In the genomic region with DNA sequence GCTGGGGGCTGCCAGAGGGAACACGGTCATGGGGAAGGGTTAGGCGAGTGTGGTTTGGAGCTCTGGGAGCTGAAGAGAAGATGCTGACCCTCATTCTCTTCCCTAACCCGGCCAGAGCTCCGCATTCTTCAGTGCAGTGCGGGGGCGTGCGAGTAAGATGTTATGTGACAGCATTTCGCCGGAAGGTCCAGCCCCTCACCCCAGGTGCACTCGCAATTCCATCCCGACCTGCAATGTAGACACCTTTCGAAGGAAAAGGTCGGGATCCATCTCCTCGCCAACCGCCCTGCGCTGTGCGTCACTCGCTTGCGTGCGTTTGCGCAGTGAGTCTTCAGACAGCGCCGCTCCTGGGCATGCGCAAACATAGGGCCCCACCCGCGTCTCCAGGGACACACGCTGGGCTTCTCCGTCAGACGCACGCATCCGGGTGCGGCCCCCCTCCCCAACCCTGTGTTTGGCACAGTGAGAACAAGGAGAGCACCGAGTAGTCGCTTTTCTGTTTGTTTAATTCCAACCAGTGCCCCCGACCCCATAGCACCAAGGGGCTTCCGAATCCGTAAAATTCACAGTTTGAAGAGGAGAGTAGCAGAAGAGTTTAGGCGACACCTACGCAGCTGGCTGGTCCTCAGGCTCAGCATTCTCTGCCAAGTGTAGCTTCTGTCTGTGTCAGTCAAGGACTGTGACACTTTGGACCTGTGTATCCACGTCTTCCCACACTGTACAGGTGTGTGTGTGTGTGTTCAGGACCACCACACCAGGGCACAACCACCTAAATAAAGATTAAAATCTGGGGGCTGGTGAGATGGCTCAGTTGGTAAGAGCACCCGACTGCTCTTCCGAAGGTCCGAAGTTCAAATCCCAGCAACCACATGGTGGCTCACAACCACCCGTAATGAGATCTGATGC, we compare ENCODE assay signal across 8 mouse cellular contexts. TPM values are rescaled to one million over a fixed set of nuclear protein-coding genes. Genes with fewer than 3 reads are reported as not detected.
DNase-seq lines count a peak whose midpoint lies in the region; ATAC-seq and TF ChIP-seq lines count a peak whose summit lies in the region.

Gene Iqcc, minus strand, starts transcription at position 314 of the 906 bp plus-strand sequence.

- peak; percentile 89 for DNase-seq in c-Kit-positive CD71-positive TER-119-positive erythroid progenitor cells, embryonic 14.5 days (ENCODE audit: low spot score)
- DNase-seq in heart, postnatal 10 days = peak; percentile 97 to 98
- DNase-seq in layer of hippocampus, adult 11-12 months (ENCODE audit: low spot score) = peak; percentile 97
- DNase-seq in lung, adult 18-20 months = peak; percentile 96 to 97
- peak; percentile 94 for DNase-seq in testis, postnatal 14 days (ENCODE audit: low spot score)

- peak within 1 kb of the TSS; percentile 84 for H3K4me3 ChIP-seq in E14TG2a.4 (replicated peaks; ENCODE audit: low read length)
- peak within 1 kb of the TSS; percentile 64 for H3K4me3 ChIP-seq in forebrain, embryonic 13.5 days
- peak within 1 kb of the TSS; percentile 66 for H3K4me3 ChIP-seq in neural tube, embryonic 15.5 days (replicated peaks)

- peak within 1 kb of the TSS; percentile 93 for H3K9ac ChIP-seq in forebrain, embryonic 13.5 days
- peak within 1 kb of the TSS; percentile 85 for H3K9ac ChIP-seq in neural tube, embryonic 15.5 days (replicated peaks)

- no peaks in the 10 kb centered on the region for H3K27me3 ChIP-seq in E14TG2a.4 (ENCODE audit: insufficient read depth, low read length)
- no peaks in the 10 kb centered on the region for H3K27me3 ChIP-seq in forebrain, embryonic 13.5 days
- H3K27me3 ChIP-seq in neural tube, embryonic 15.5 days (replicated peaks) = no peaks in the 10 kb centered on the region

- intact Hi-C loops in heart, postnatal 10 days (cut with DNase I) = no loop called here

- ATAC-seq in forebrain, embryonic 13.5 days = peak; percentile 91
- peak; percentile 90 for ATAC-seq in neural tube, embryonic 15.5 days (ENCODE audit: low FRiP score)

- no peaks in the 10 kb centered on the region for H3K9me3 ChIP-seq in E14TG2a.4 (ENCODE audit: low read length)
- no peaks in the 10 kb centered on the region for H3K9me3 ChIP-seq in forebrain, embryonic 13.5 days (replicated peaks)
- H3K9me3 ChIP-seq in neural tube, embryonic 15.5 days (replicated peaks) = no peaks in the 10 kb centered on the region

- peaks cover 22% of the 10 kb centered on the region for H3K36me3 ChIP-seq in E14TG2a.4 (ENCODE audit: insufficient read depth, low read length)
- H3K36me3 ChIP-seq in forebrain, embryonic 13.5 days (ENCODE audit: poor library complexity, severe bottlenecking) = peaks cover 24% of the 10 kb centered on the region
- peaks cover 11% of the 10 kb centered on the region; the same call in 1 of the 2 replicates for H3K36me3 ChIP-seq in neural tube, embryonic 15.5 days

- WGBS in forebrain, embryonic 13.5 days = 5% methylated on average over 44 of the region's 44 CpGs
- WGBS in neural tube, embryonic 15.5 days = 4% methylated on average over 44 of the region's 44 CpGs

- peak within 1 kb of the TSS; percentile 89 for H3K4me2 ChIP-seq in forebrain, embryonic 13.5 days
- peak within 1 kb of the TSS; percentile 85 for H3K4me2 ChIP-seq in neural tube, embryonic 15.5 days

- H3K27ac ChIP-seq in forebrain, embryonic 13.5 days = peak within 1 kb of the TSS; percentile 85
- H3K27ac ChIP-seq in neural tube, embryonic 15.5 days (replicated peaks) = peak within 1 kb of the TSS; percentile 93

- TF ChIP-seq CTCF in E14TG2a.4 (conservative IDR thresholded peaks at IDR 0.05; ENCODE audit: low read length) = no peak

- H3K4me1 ChIP-seq in E14TG2a.4 (replicated peaks; ENCODE audit: low read depth, low read length) = peaks cover 64% of the 10 kb centered on the region
- H3K4me1 ChIP-seq in forebrain, embryonic 13.5 days = peaks cover 37% of the 10 kb centered on the region
- H3K4me1 ChIP-seq in neural tube, embryonic 15.5 days = peaks cover 58% of the 10 kb centered on the region

RNA-seq across cellular contexts. Expression of gene Iqcc, which starts in this region (rescaled TPM):
- 30.1 and 31.5 TPM in 2 replicates for polyA plus RNA-seq in forebrain, embryonic 13.5 days (2015; fragmentation: Nextera tagmentation; extraction: Ambion mirVana)
- 10 to 100 TPM; 13.1 to 18.2 TPM for total RNA-seq in heart, postnatal 10 days (2021)
- 32.7 and 34.5 TPM in 2 replicates for polyA plus RNA-seq in neural tube, embryonic 15.5 days (2015; fragmentation: Nextera tagmentation; extraction: Ambion mirVana)

Comparison
In these comparisons a context has a peak if more than half of its experiments do, and no peak if none do; other contexts are left out.
1. Peak in every context shown above with its lines: DNase-seq, ATAC-seq, H3K4me3 ChIP-seq and H3K27ac ChIP-seq.